Mouse (Mus musculus): Measurements from ENCODE around the gene Trub1. TPM values are rescaled to one million over a fixed set of nuclear protein-coding genes. Genes with fewer than 3 reads are reported as not detected.

Trub1 gene
- total RNA-seq (2021) = 1 to 10 TPM; 5.8 to 6.9 TPM
- long read RNA-seq, experiment 1, transcript Trub1-202 (8 exons, 3,789 nt) = major isoform, 10 of 12 reads
- long read RNA-seq, experiment 1, partial matches to known transcripts = 0 of 12 reads
- long read RNA-seq, experiment 1, other reads (novel, unspliced or antisense) = 1 of 12 reads
- long read RNA-seq, experiment 2, transcript Trub1-202 (8 exons, 3,789 nt) = major isoform, 8 of 9 reads
- long read RNA-seq, experiment 2, partial matches to known transcripts = 0 of 9 reads
- long read RNA-seq, experiment 2, other reads (novel, unspliced or antisense) = 1 of 9 reads

GRCm38 (mm10) chr19:57452492-57453217 is at the start of gene Trub1:
TSS of gene Trub1 (plus strand) at chr19:57452912.
- peak; percentile 75 for DNase-seq

GRCm38 (mm10) chr19:57403700-57404501 is 48.8 kb upstream of the Trub1 start:
- DNase-seq = peak; percentile 70

- no peak for DNase-seq
These were observed 48.2 kb upstream of the Trub1 start for GRCm38 (mm10) chr19:57404502-57404848.

GRCm38 (mm10) chr19:57407947-57408346 is 44.8 kb upstream of the Trub1 start:
- DNase-seq = no peak

GRCm38 (mm10) chr19:57411375-57412196 is 41.1 kb upstream of the Trub1 start:
- peak; percentile 65 for DNase-seq

GRCm38 (mm10) chr19:57413170-57413569 is 39.5 kb upstream of the Trub1 start:
- DNase-seq = no peak

- no peak for DNase-seq
These were observed 38.8 kb upstream of the Trub1 start for GRCm38 (mm10) chr19:57413918-57414317.

- DNase-seq = no peak
These were observed 37.5 kb upstream of the Trub1 start for GRCm38 (mm10) chr19:57415031-57415807.

GRCm38 (mm10) chr19:57417800-57418580 is 34.7 kb upstream of the Trub1 start:
- DNase-seq = no peak

- no peak for DNase-seq
These were observed 29.3 kb upstream of the Trub1 start for GRCm38 (mm10) chr19:57423402-57423801.

GRCm38 (mm10) chr19:57425296-57425695 is 27.4 kb upstream of the Trub1 start:
- DNase-seq = no peak

- DNase-seq = no peak
These were observed 25.9 kb upstream of the Trub1 start for GRCm38 (mm10) chr19:57426841-57427240.

GRCm38 (mm10) chr19:57427756-57428438 is 24.8 kb upstream of the Trub1 start:
- no peak for DNase-seq

- DNase-seq = no peak
These were observed 24.1 kb upstream of the Trub1 start for GRCm38 (mm10) chr19:57428641-57429040.

- no peak for DNase-seq
These were observed 22.8 kb upstream of the Trub1 start for GRCm38 (mm10) chr19:57429926-57430325.

GRCm38 (mm10) chr19:57431476-57431875 is 21.2 kb upstream of the Trub1 start:
- no peak for DNase-seq

- no peak for DNase-seq
These were observed 18.7 kb upstream of the Trub1 start for GRCm38 (mm10) chr19:57434024-57434423.

GRCm38 (mm10) chr19:57436586-57437021 is 16.1 kb upstream of the Trub1 start:
- no peak for DNase-seq

GRCm38 (mm10) chr19:57437042-57437441 is 15.7 kb upstream of the Trub1 start:
- no peak for DNase-seq

GRCm38 (mm10) chr19:57439296-57439695 is 13.4 kb upstream of the Trub1 start:
- no peak for DNase-seq

Measured in gastrocnemius, postnatal 25 days (tissue).